Comparison of ENCODE assay signal across 9 mouse cellular contexts in the genomic region with DNA sequence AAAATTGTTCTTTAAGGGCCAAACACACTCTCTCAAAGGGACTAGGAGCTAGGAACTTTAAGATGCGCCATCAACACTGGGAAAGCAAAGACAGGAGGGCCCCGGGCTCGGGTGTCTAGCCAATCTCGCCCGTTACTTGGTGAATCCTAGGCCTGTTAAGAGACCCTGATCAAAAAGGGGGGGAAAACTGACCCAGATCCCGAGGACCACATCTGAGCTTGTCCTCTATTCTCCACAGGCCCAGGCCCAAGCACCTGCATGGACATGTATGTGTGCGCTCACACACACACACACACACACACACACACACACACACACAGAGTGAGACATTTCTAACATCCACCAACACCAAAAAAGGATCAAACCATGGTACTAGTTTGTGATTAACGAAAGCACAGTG. TPM values are rescaled to one million over a fixed set of nuclear protein-coding genes. Genes with fewer than 3 reads are reported as not detected.
DNase-seq lines count a peak whose midpoint lies in the region; ATAC-seq and TF ChIP-seq lines count a peak whose summit lies in the region.
"Had no signal": no experiment of that assay in that cellular context is flagged by ENCODE, and none has a peak within 500 bp of the region (broad histone marks: within the 10 kb centered on the region; RNA-seq: fewer than 3 reads in every experiment).

No protein-coding gene starts in this region.

- no peak for TF ChIP-seq POLR2A in bone marrow, adult 2 months (IDR thresholded peaks at IDR 0.05; ENCODE audit: borderline replicate concordance, control insufficient read depth, low read depth, low read length)

- H3K9ac ChIP-seq in kidney, embryonic 14.5 days (ENCODE audit: low read depth, low read length) = no peak overlapping the region
- peak overlapping the region; percentile 100 for H3K9ac ChIP-seq in liver, embryonic 15.5 days

- H3K27me3 ChIP-seq in kidney, embryonic 14.5 days (ENCODE audit: control insufficient read depth, insufficient read depth, low read length) = no peaks in the 10 kb centered on the region
- H3K27me3 ChIP-seq in hindbrain, embryonic 10.5 days (ENCODE audit: insufficient read depth, poor library complexity, severe bottlenecking) = no peaks in the 10 kb centered on the region
- no peaks in the 10 kb centered on the region for H3K27me3 ChIP-seq in liver, embryonic 15.5 days

- peaks cover 11% of the 10 kb centered on the region; the same call in 1 of the 2 replicates for H3K4me1 ChIP-seq in kidney, embryonic 14.5 days (ENCODE audit: control insufficient read depth, insufficient read depth, low read length)
- peaks cover 2% of the 10 kb centered on the region; the same call in 1 of the 2 replicates for H3K4me1 ChIP-seq in bone marrow, adult 2 months (ENCODE audit: control insufficient read depth, insufficient read depth, low read length)
- H3K4me1 ChIP-seq in hindbrain, embryonic 10.5 days (replicated peaks) = peaks cover 46% of the 10 kb centered on the region
- peaks cover 41% of the 10 kb centered on the region for H3K4me1 ChIP-seq in liver, embryonic 15.5 days (replicated peaks)

- peaks cover 25% of the 10 kb centered on the region for H3K36me3 ChIP-seq in kidney, embryonic 14.5 days (ENCODE audit: control insufficient read depth, insufficient read depth, low read length)
- peaks cover 50% of the 10 kb centered on the region for H3K36me3 ChIP-seq in hindbrain, embryonic 10.5 days
- peaks cover 51% of the 10 kb centered on the region for H3K36me3 ChIP-seq in liver, embryonic 15.5 days (replicated peaks)

- WGBS in kidney, embryonic 14.5 days = 76% methylated on average over 8 of the region's 8 CpGs
- 75% methylated on average over 8 of the region's 8 CpGs for WGBS in bone marrow, adult 2 months
- WGBS in hindbrain, embryonic 10.5 days = 83% methylated on average over 8 of the region's 8 CpGs
- 64% methylated on average over 8 of the region's 8 CpGs for WGBS in liver, embryonic 15.5 days (ENCODE audit: insufficient replicate concordance)

- DNase-seq in kidney, adult 9 months = no peak
- no peak for DNase-seq in hindbrain, embryonic 10.5 days (ENCODE audit: low spot score)
- DNase-seq in cerebellum, adult 11 months = no peak
- DNase-seq in embryo, embryonic 10 days (ENCODE audit: low spot score) = no peak
- DNase-seq in adrenal gland, postnatal 14 days = no peak
- DNase-seq: gastrocnemius, postnatal 14 days had no signal

- H3K4me3 ChIP-seq in kidney, embryonic 14.5 days (ENCODE audit: low read length) = peak overlapping the region; percentile 97; the same call in 1 of the 2 replicates
- H3K4me3 ChIP-seq in bone marrow, adult 2 months (replicated peaks; ENCODE audit: control insufficient read depth, low read depth, low read length) = peak overlapping the region; percentile 69
- H3K4me3 ChIP-seq in hindbrain, embryonic 10.5 days = peak overlapping the region; percentile 96
- H3K4me3 ChIP-seq in liver, embryonic 15.5 days (replicated peaks) = peak overlapping the region; percentile 99

- H3K4me2 ChIP-seq in kidney, embryonic 14.5 days (replicated peaks; ENCODE audit: low read depth, low read length) = peak overlapping the region; percentile 57
- H3K4me2 ChIP-seq in liver, embryonic 15.5 days = peak overlapping the region; percentile 75

- H3K27ac ChIP-seq in kidney, embryonic 14.5 days (ENCODE audit: low read depth, low read length) = no peak overlapping the region
- no peak overlapping the region for H3K27ac ChIP-seq in bone marrow, adult 2 months (ENCODE audit: control insufficient read depth, insufficient read depth, low read depth, low read length, poor library complexity)
- H3K27ac ChIP-seq in hindbrain, embryonic 10.5 days = no peak overlapping the region
- H3K27ac ChIP-seq in liver, embryonic 15.5 days (replicated peaks) = peak overlapping the region; percentile 67

- ATAC-seq in kidney, embryonic 14.5 days (ENCODE audit: low FRiP score, low TSS enrichment) = no peak
- no peak for ATAC-seq in liver, embryonic 15.5 days (ENCODE audit: insufficient read depth)

- no peak for TF ChIP-seq CTCF in bone marrow, adult 2 months (IDR thresholded peaks at IDR 0.05; ENCODE audit: control insufficient read depth, insufficient read depth, low read length)

- no peaks in the 10 kb centered on the region for H3K9me3 ChIP-seq in kidney, embryonic 14.5 days (ENCODE audit: control insufficient read depth, low read length)
- H3K9me3 ChIP-seq in hindbrain, embryonic 10.5 days = no peaks in the 10 kb centered on the region
- H3K9me3 ChIP-seq in liver, embryonic 15.5 days (replicated peaks) = no peaks in the 10 kb centered on the region

RNA-seq across cellular contexts. Expression of a gene that starts 2.8 kb away (rescaled TPM):
- 50.8 and 67.1 TPM in 2 replicates for polyA plus RNA-seq in kidney, embryonic 14.5 days (2014; fragmentation: Nextera tagmentation; extraction: Ambion mirVana)
- polyA plus RNA-seq in bone marrow, adult 2 months (2011; ENCODE audit: insufficient read depth, insufficient read length, low replicate concordance, missing spikeins) = 203 and 249 TPM in 2 replicates
- polyA plus RNA-seq in hindbrain, embryonic 10.5 days (2016; fragmentation: Nextera tagmentation; extraction: Ambion mirVana) = 27.3 and 46.1 TPM in 2 replicates
- polyA plus RNA-seq in liver, embryonic 15.5 days (2015; fragmentation: Nextera tagmentation; extraction: Ambion mirVana) = 99.4 and 99.7 TPM in 2 replicates
- 36.7 and 47.4 TPM in 2 replicates for total RNA-seq in adrenal gland, postnatal 14 days (2021)
